In the genomic region with DNA sequence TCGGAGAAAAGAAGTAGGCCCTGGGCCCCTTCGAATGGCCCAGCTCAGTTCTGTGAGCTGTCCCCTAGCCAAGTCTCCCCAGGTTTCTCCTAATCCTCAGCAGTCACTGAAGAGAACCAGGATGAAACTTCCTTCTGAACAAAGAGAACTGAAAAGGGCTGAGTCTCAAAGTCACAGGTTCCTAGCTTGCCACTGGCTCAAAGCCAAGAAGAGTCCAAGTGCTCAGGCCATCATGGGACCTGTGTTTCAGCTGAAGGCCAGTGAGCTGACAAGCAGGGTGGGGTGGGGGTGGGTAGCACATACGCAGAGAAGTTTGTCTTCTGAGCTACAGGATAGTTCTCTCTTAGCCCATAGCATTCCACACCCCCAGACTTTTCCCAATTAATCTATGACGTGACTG, we compare ENCODE assay signal across 26 mouse cellular contexts. TPM values are rescaled to one million over a fixed set of nuclear protein-coding genes. Genes with fewer than 3 reads are reported as not detected.
DNase-seq lines count a peak whose midpoint lies in the region; ATAC-seq and TF ChIP-seq lines count a peak whose summit lies in the region.
"Had no signal": no experiment of that assay in that cellular context is flagged by ENCODE, and none has a peak within 500 bp of the region (broad histone marks: within the 10 kb centered on the region; RNA-seq: fewer than 3 reads in every experiment).

No protein-coding gene starts in this region.

- peaks cover 6% of the 10 kb centered on the region; the same call in 1 of the 2 replicates for H3K4me1 ChIP-seq in heart, embryonic 16.5 days (ENCODE audit: control insufficient read depth, insufficient read depth, low read length)
- H3K4me1 ChIP-seq in kidney, adult 2 months (ENCODE audit: control insufficient read depth, insufficient read depth, low read length): peaks cover 13% of the 10 kb centered on the region
- H3K4me1 ChIP-seq in kidney, embryonic 14.5 days (ENCODE audit: control insufficient read depth, insufficient read depth, low read length): no peaks in the 10 kb centered on the region
- H3K4me1 ChIP-seq: hindbrain, embryonic 13.5 days; liver, embryonic 15.5 days; midbrain, embryonic 15.5 days; neural tube, embryonic 12.5 days had no signal

- no peaks in the 10 kb centered on the region for H3K36me3 ChIP-seq in heart, embryonic 16.5 days (ENCODE audit: control insufficient read depth, insufficient read depth)
- H3K36me3 ChIP-seq in kidney, adult 2 months (ENCODE audit: control insufficient read depth, insufficient read depth, low read length): no peaks in the 10 kb centered on the region
- no peaks in the 10 kb centered on the region for H3K36me3 ChIP-seq in kidney, embryonic 14.5 days (ENCODE audit: control insufficient read depth, insufficient read depth, low read length)
- H3K36me3 ChIP-seq: hindbrain, embryonic 13.5 days; liver, embryonic 15.5 days; midbrain, embryonic 15.5 days; neural tube, embryonic 12.5 days had no signal

- no peaks in the 10 kb centered on the region for H3K9me3 ChIP-seq in heart, embryonic 16.5 days (replicated peaks; ENCODE audit: control insufficient read depth, low read length)
- no peaks in the 10 kb centered on the region for H3K9me3 ChIP-seq in kidney, embryonic 14.5 days (ENCODE audit: control insufficient read depth, low read length)
- H3K9me3 ChIP-seq: forebrain, embryonic 10.5 days; G1E; hindbrain, embryonic 13.5 days; liver, embryonic 15.5 days; midbrain, embryonic 15.5 days; neural tube, embryonic 12.5 days had no signal

- no peak for DNase-seq in heart, adult 8-10 months (ENCODE audit: low spot score)
- peak; percentile 75 for DNase-seq in kidney, adult 2 months
- DNase-seq in kidney, adult 9 months: peak; percentile 64
- peak; percentile 65 to 67 for DNase-seq in kidney, postnatal 36 days
- no peak for DNase-seq in yolk sac, embryonic 10.5 days (ENCODE audit: low spot score)
- DNase-seq: B cell, adult 2 months; cerebellum, adult 11 months; cerebellum, postnatal 14 days; gastrocnemius, postnatal 14 days; heart, adult 18-20 months; heart, postnatal 14 days; retina, postnatal 1 day; thymus, postnatal 25 days had no signal

- 72% methylated on average over 4 of the region's 4 CpGs for WGBS in heart, embryonic 16.5 days
- WGBS in kidney, adult 2 months: 28% methylated on average over 4 of the region's 4 CpGs
- 73% methylated on average over 4 of the region's 4 CpGs for WGBS in kidney, embryonic 14.5 days

- no peak for ATAC-seq in heart, embryonic 16.5 days (replicated peaks; ENCODE audit: extremely low read depth, insufficient read depth, low FRiP score)
- no peak for ATAC-seq in kidney, embryonic 14.5 days (ENCODE audit: low FRiP score, low TSS enrichment)
- ATAC-seq: forebrain, embryonic 16.5 days; midbrain, embryonic 15.5 days; Patski had no signal

- TF ChIP-seq POLR2A in kidney, adult 2 months (IDR thresholded peaks at IDR 0.05; ENCODE audit: low read depth, low read length): no peak

- H3K9ac ChIP-seq in heart, embryonic 16.5 days (ENCODE audit: low read length): no peak overlapping the region
- no peak overlapping the region for H3K9ac ChIP-seq in kidney, embryonic 14.5 days (ENCODE audit: low read depth, low read length)
- H3K9ac ChIP-seq: hindbrain, embryonic 13.5 days; liver, embryonic 15.5 days; midbrain, embryonic 15.5 days; neural tube, embryonic 12.5 days had no signal

- H3K27ac ChIP-seq in heart, embryonic 16.5 days (ENCODE audit: low read length): peak overlapping the region; percentile 23; the same call in 1 of the 2 replicates
- peak overlapping the region; percentile 35; the same call in 1 of the 2 replicates for H3K27ac ChIP-seq in kidney, adult 2 months (ENCODE audit: insufficient read depth, low read depth, low read length)
- H3K27ac ChIP-seq in kidney, embryonic 14.5 days (ENCODE audit: low read depth, low read length): no peak overlapping the region
- H3K27ac ChIP-seq: forebrain, embryonic 10.5 days; hindbrain, embryonic 13.5 days; left cerebral cortex, adult 2 months; liver, embryonic 15.5 days; macrophage; midbrain, embryonic 15.5 days; neural tube, embryonic 12.5 days had no signal

- no peak overlapping the region for H3K4me3 ChIP-seq in heart, embryonic 16.5 days (ENCODE audit: low read length)
- no peak overlapping the region for H3K4me3 ChIP-seq in kidney, adult 2 months (ENCODE audit: insufficient read depth, low read depth, low read length)
- H3K4me3 ChIP-seq in kidney, embryonic 14.5 days (ENCODE audit: low read length): no peak overlapping the region
- H3K4me3 ChIP-seq: forebrain, embryonic 10.5 days; hindbrain, embryonic 13.5 days; left cerebral cortex, adult 2 months; liver, embryonic 15.5 days; midbrain, embryonic 15.5 days; neural tube, embryonic 12.5 days had no signal

- no peak for TF ChIP-seq CTCF in kidney, adult 2 months (conservative IDR thresholded peaks at IDR 0.05; ENCODE audit: insufficient read depth, insufficient read length, low read depth, low read length)

- H3K27me3 ChIP-seq in heart, embryonic 16.5 days (ENCODE audit: control insufficient read depth, insufficient read depth, low read length): no peaks in the 10 kb centered on the region
- no peaks in the 10 kb centered on the region for H3K27me3 ChIP-seq in kidney, adult 2 months (replicated peaks; ENCODE audit: control insufficient read depth, insufficient read depth, low read length)
- H3K27me3 ChIP-seq in kidney, embryonic 14.5 days (ENCODE audit: control insufficient read depth, insufficient read depth, low read length): no peaks in the 10 kb centered on the region
- H3K27me3 ChIP-seq: CH12.LX; hindbrain, embryonic 13.5 days; liver, embryonic 15.5 days; midbrain, embryonic 15.5 days; neural tube, embryonic 12.5 days had no signal

- H3K4me2 ChIP-seq in heart, embryonic 16.5 days (ENCODE audit: low read depth, low read length): no peak overlapping the region
- no peak overlapping the region for H3K4me2 ChIP-seq in kidney, embryonic 14.5 days (replicated peaks; ENCODE audit: low read depth, low read length)
- H3K4me2 ChIP-seq: hindbrain, embryonic 13.5 days; liver, embryonic 15.5 days; midbrain, embryonic 15.5 days; neural tube, embryonic 12.5 days had no signal

RNA-seq across cellular contexts. Expression of a gene that starts 36.3 kb away (rescaled TPM):
- polyA plus RNA-seq in heart, embryonic 16.5 days (2015; fragmentation: Nextera tagmentation; extraction: Ambion mirVana): 45.5 and 45.6 TPM in 2 replicates
- 10 to 100 TPM; 30.6 to 39.7 (median 34.3) TPM for total RNA-seq in heart, adult 8-10 months (2022)
- 97.7 and 98.0 TPM in 2 replicates for polyA plus RNA-seq in kidney, adult 2 months (2012; rRNA removed)
- 16.9 and 38.0 TPM in 2 replicates for polyA plus RNA-seq in kidney, embryonic 14.5 days (2014; fragmentation: Nextera tagmentation; extraction: Ambion mirVana)
- total RNA-seq: CH12.LX had no signal
- polyA plus RNA-seq: macrophage had no signal

Comparison
In these comparisons a context has a peak if more than half of its experiments do, and no peak if none do; other contexts are left out.
1. DNase-seq: peak in kidney, adult 2 months (single experiment), kidney, adult 9 months (single experiment) and kidney, postnatal 36 days (2 of 2); none in heart, adult 8-10 months (single experiment) and yolk sac, embryonic 10.5 days (single experiment).